Mouse (Mus musculus): Measurements from ENCODE around the gene Ldha.

- TF ChIP-seq POLR2A (IDR thresholded peaks at IDR 0.05; ENCODE audit: extremely low read depth, insufficient read depth, low read length) (no peak), CTCF (IDR thresholded peaks at IDR 0.05; ENCODE audit: extremely low read depth, insufficient read depth, low read length) (no peak)
These were observed 30.9 kb upstream of the Ldha start for GRCm38 (mm10) chr7:46810325-46810724.
